Mouse (Mus musculus) left cerebral cortex, adult 9 months (tissue): Measurements from ENCODE around the gene Psmd12.

ENCODE experiments used
- DNase-seq, 2 experiments: peaks; one replicate each; pipeline ENCODE4 v3.0.0; 2022; ENCODE audit warnings: low spot score in 2 of 2

Gene Psmd12

GRCm38 (mm10) chr11:107479053-107479861, at the start of gene Psmd12:
Gene Psmd12, plus strand, starts transcription at chr11:107479484.
- peak; percentile 81 to 91 for DNase-seq

- no peak for DNase-seq
Observed at GRCm38 (mm10) chr11:107431197-107431965, 47.9 kb upstream of the Psmd12 start.

- no peak for DNase-seq
Observed at GRCm38 (mm10) chr11:107435776-107436449, 43.4 kb upstream of the Psmd12 start.

GRCm38 (mm10) chr11:107437723-107438122, 41.6 kb upstream of the Psmd12 start:
- DNase-seq, result no peak

- no peak for DNase-seq
Observed at GRCm38 (mm10) chr11:107438140-107438539, 41.1 kb upstream of the Psmd12 start.

- no peak for DNase-seq
Observed at GRCm38 (mm10) chr11:107441050-107441449, 38.2 kb upstream of the Psmd12 start.

GRCm38 (mm10) chr11:107443121-107444095, 35.9 kb upstream of the Psmd12 start:
- no peak for DNase-seq

GRCm38 (mm10) chr11:107445683-107446082, 33.6 kb upstream of the Psmd12 start:
- no peak for DNase-seq

GRCm38 (mm10) chr11:107446650-107447049, 32.6 kb upstream of the Psmd12 start:
- no peak for DNase-seq

- no peak for DNase-seq
Observed at GRCm38 (mm10) chr11:107447349-107447748, 31.9 kb upstream of the Psmd12 start.

- DNase-seq, result no peak
Observed at GRCm38 (mm10) chr11:107447915-107448314, 31.4 kb upstream of the Psmd12 start.

GRCm38 (mm10) chr11:107449169-107449910, 29.9 kb upstream of the Psmd12 start:
- DNase-seq, result no peak

- DNase-seq, result no peak
Observed at GRCm38 (mm10) chr11:107450097-107450496, 29.2 kb upstream of the Psmd12 start.

GRCm38 (mm10) chr11:107451106-107451505, 28.2 kb upstream of the Psmd12 start:
- DNase-seq, result no peak

- no peak for DNase-seq
Observed at GRCm38 (mm10) chr11:107452053-107452452, 27.2 kb upstream of the Psmd12 start.

GRCm38 (mm10) chr11:107454546-107455462, 24.5 kb upstream of the Psmd12 start:
- DNase-seq, result no peak

- DNase-seq, result no peak
Observed at GRCm38 (mm10) chr11:107457282-107457681, 22.0 kb upstream of the Psmd12 start.

- no peak for DNase-seq
Observed at GRCm38 (mm10) chr11:107458286-107458685, 21.0 kb upstream of the Psmd12 start.

GRCm38 (mm10) chr11:107458986-107459385, 20.3 kb upstream of the Psmd12 start:
- DNase-seq, result no peak
